17 mouse cellular contexts compared by ENCODE assay signal in genomic region chr7:90033086-90033485, GRCm38 (mm10). TPM values are rescaled to one million over a fixed set of nuclear protein-coding genes. Genes with fewer than 3 reads are reported as not detected.
DNase-seq lines count a peak whose midpoint lies in the region; ATAC-seq and TF ChIP-seq lines count a peak whose summit lies in the region.
"Had no signal": no experiment of that assay in that cellular context is flagged by ENCODE, and none has a peak within 500 bp of the region (broad histone marks: within the 10 kb centered on the region; RNA-seq: fewer than 3 reads in every experiment).

No protein-coding gene starts in this region.

- H3K4me1 ChIP-seq in embryonic facial prominence, embryonic 12.5 days = peaks cover 21% of the 10 kb centered on the region
- H3K4me1 ChIP-seq in embryonic facial prominence, embryonic 10.5 days = peaks cover 26% of the 10 kb centered on the region
- peaks cover 25% of the 10 kb centered on the region for H3K4me1 ChIP-seq in heart, embryonic 16.5 days (ENCODE audit: control insufficient read depth, insufficient read depth, low read length)
- peaks cover 30% of the 10 kb centered on the region for H3K4me1 ChIP-seq in lung, embryonic 16.5 days (replicated peaks; ENCODE audit: control insufficient read depth, insufficient read depth, low read length)
- H3K4me1 ChIP-seq in small intestine, adult 2 months (ENCODE audit: control insufficient read depth, insufficient read depth, insufficient read length, low read length) = peaks cover 21% of the 10 kb centered on the region; the same call in 1 of the 2 replicates

- no peaks in the 10 kb centered on the region for H3K36me3 ChIP-seq in embryonic facial prominence, embryonic 12.5 days
- H3K36me3 ChIP-seq in embryonic facial prominence, embryonic 10.5 days (replicated peaks) = no peaks in the 10 kb centered on the region
- H3K36me3 ChIP-seq in heart, embryonic 16.5 days (ENCODE audit: control insufficient read depth, insufficient read depth) = no peaks in the 10 kb centered on the region
- H3K36me3 ChIP-seq in lung, embryonic 16.5 days (ENCODE audit: control insufficient read depth, insufficient read depth, low read length) = no peaks in the 10 kb centered on the region
- H3K36me3 ChIP-seq in small intestine, adult 2 months (ENCODE audit: control insufficient read depth, insufficient read depth, low read length) = no peaks in the 10 kb centered on the region
- H3K36me3 ChIP-seq: forebrain, embryonic 12.5 days; neural tube, embryonic 13.5 days had no signal

- H3K4me3 ChIP-seq in embryonic facial prominence, embryonic 12.5 days = no peak overlapping the region
- no peak overlapping the region for H3K4me3 ChIP-seq in embryonic facial prominence, embryonic 10.5 days
- H3K4me3 ChIP-seq in heart, embryonic 16.5 days (ENCODE audit: low read length) = no peak overlapping the region
- H3K4me3 ChIP-seq in lung, embryonic 16.5 days (ENCODE audit: low read length) = no peak overlapping the region
- no peak overlapping the region for H3K4me3 ChIP-seq in small intestine, adult 2 months (ENCODE audit: low read depth, low read length)
- H3K4me3 ChIP-seq: forebrain, embryonic 12.5 days; neural tube, embryonic 13.5 days had no signal

- H3K27me3 ChIP-seq in embryonic facial prominence, embryonic 12.5 days = no peaks in the 10 kb centered on the region
- H3K27me3 ChIP-seq in embryonic facial prominence, embryonic 10.5 days (replicated peaks; ENCODE audit: low read depth, poor library complexity, severe bottlenecking) = no peaks in the 10 kb centered on the region
- H3K27me3 ChIP-seq in heart, embryonic 16.5 days (ENCODE audit: control insufficient read depth, insufficient read depth, low read length) = no peaks in the 10 kb centered on the region
- H3K27me3 ChIP-seq in lung, embryonic 16.5 days (ENCODE audit: control insufficient read depth, insufficient read depth, low read depth, low read length) = no peaks in the 10 kb centered on the region
- no peaks in the 10 kb centered on the region for H3K27me3 ChIP-seq in small intestine, adult 2 months (ENCODE audit: control insufficient read depth, insufficient read depth, low read length)
- H3K27me3 ChIP-seq: forebrain, embryonic 12.5 days; neural tube, embryonic 13.5 days had no signal

- ATAC-seq in embryonic facial prominence, embryonic 12.5 days (ENCODE audit: insufficient number of reproducible peaks, insufficient read depth, low FRiP score, low TSS enrichment) = no peak
- ATAC-seq in heart, embryonic 16.5 days (replicated peaks; ENCODE audit: extremely low read depth, insufficient read depth, low FRiP score) = no peak
- no peak for ATAC-seq in lung, embryonic 16.5 days (ENCODE audit: low read depth)
- ATAC-seq: intestine, embryonic 16.5 days had no signal

- TF ChIP-seq POLR2A in small intestine, adult 2 months (IDR thresholded peaks at IDR 0.05; ENCODE audit: low read depth, low read length) = no peak

- peak overlapping the region; percentile 54; the same call in 1 of the 2 replicates for H3K27ac ChIP-seq in embryonic facial prominence, embryonic 12.5 days
- H3K27ac ChIP-seq in embryonic facial prominence, embryonic 10.5 days (replicated peaks) = no peak overlapping the region
- H3K27ac ChIP-seq in heart, embryonic 16.5 days (ENCODE audit: low read length) = peak overlapping the region; percentile 58
- H3K27ac ChIP-seq in lung, embryonic 16.5 days (ENCODE audit: low read length) = peak overlapping the region; percentile 76
- 0 out of 2 replicates have a peak overlapping the region, but pooled peaks have one; percentile 1 for H3K27ac ChIP-seq in small intestine, adult 2 months (ENCODE audit: insufficient read depth, low read depth, low read length)
- H3K27ac ChIP-seq: forebrain, embryonic 12.5 days; hindbrain, embryonic 14.5 days; kidney, postnatal 0 days; neural tube, embryonic 13.5 days had no signal

- H3K9ac ChIP-seq in embryonic facial prominence, embryonic 12.5 days = no peak overlapping the region
- H3K9ac ChIP-seq in heart, embryonic 16.5 days (ENCODE audit: low read length) = no peak overlapping the region
- H3K9ac ChIP-seq in lung, embryonic 16.5 days (ENCODE audit: low read length) = no peak overlapping the region
- H3K9ac ChIP-seq: forebrain, embryonic 12.5 days; hindbrain, embryonic 14.5 days; neural tube, embryonic 13.5 days had no signal

- H3K4me2 ChIP-seq in embryonic facial prominence, embryonic 12.5 days (replicated peaks) = no peak overlapping the region
- no peak overlapping the region for H3K4me2 ChIP-seq in heart, embryonic 16.5 days (ENCODE audit: low read depth, low read length)
- no peak overlapping the region for H3K4me2 ChIP-seq in lung, embryonic 16.5 days (ENCODE audit: low read depth, low read length)
- H3K4me2 ChIP-seq: forebrain, embryonic 12.5 days; hindbrain, embryonic 14.5 days; neural tube, embryonic 13.5 days had no signal

- no peak for TF ChIP-seq CTCF in small intestine, adult 2 months (IDR thresholded peaks at IDR 0.05; ENCODE audit: extremely low read depth, insufficient read length, insufficient replicate concordance, low read depth, low read length)

- 93% methylated on average over 2 of the region's 2 CpGs for WGBS in embryonic facial prominence, embryonic 12.5 days
- 93% methylated on average over 2 of the region's 2 CpGs for WGBS in embryonic facial prominence, embryonic 10.5 days
- WGBS in heart, embryonic 16.5 days = 95% methylated on average over 2 of the region's 2 CpGs
- 90% methylated on average over 2 of the region's 2 CpGs for WGBS in lung, embryonic 16.5 days
- 87% methylated on average over 2 of the region's 2 CpGs for WGBS in small intestine, adult 2 months

- no peaks in the 10 kb centered on the region for H3K9me3 ChIP-seq in embryonic facial prominence, embryonic 12.5 days
- no peaks in the 10 kb centered on the region for H3K9me3 ChIP-seq in embryonic facial prominence, embryonic 10.5 days
- H3K9me3 ChIP-seq in heart, embryonic 16.5 days (replicated peaks; ENCODE audit: control insufficient read depth, low read length) = no peaks in the 10 kb centered on the region
- H3K9me3 ChIP-seq in lung, embryonic 16.5 days (ENCODE audit: control insufficient read depth, low read length) = no peaks in the 10 kb centered on the region
- H3K9me3 ChIP-seq: forebrain, embryonic 12.5 days; neural tube, embryonic 13.5 days had no signal

- no peak for DNase-seq in embryonic facial prominence, embryonic 10.5 days (ENCODE audit: low spot score)
- DNase-seq in heart, adult 18-20 months = no peak
- no peak for DNase-seq in lung, adult 18-20 months
- DNase-seq in cerebellum, postnatal 10 days = no peak
- DNase-seq: adrenal gland, postnatal 25 days; cerebellum, postnatal 14 days; lung, adult 2 months; right cerebral cortex, postnatal 4 days had no signal

RNA-seq across cellular contexts. Expression of gene Eed, which starts 52.3 kb away (rescaled TPM):
- polyA plus RNA-seq in embryonic facial prominence, embryonic 12.5 days (2016; fragmentation: Nextera tagmentation; extraction: Ambion mirVana) = 91.2 and 95.5 TPM in 2 replicates
- 89.6 and 89.7 TPM in 2 replicates for polyA plus RNA-seq in embryonic facial prominence, embryonic 10.5 days (2016; fragmentation: Nextera tagmentation; extraction: Ambion mirVana)
- 45.4 and 47.9 TPM in 2 replicates for polyA plus RNA-seq in heart, embryonic 16.5 days (2015; fragmentation: Nextera tagmentation; extraction: Ambion mirVana)
- total RNA-seq in heart, adult 18-20 months (2021) = 10 to 100 TPM; 26.1 to 32.8 TPM
- 65.7 and 67.2 TPM in 2 replicates for polyA plus RNA-seq in lung, embryonic 16.5 days (2015; fragmentation: Nextera tagmentation; extraction: Ambion mirVana)
- polyA plus RNA-seq in small intestine, adult 2 months (2012; rRNA removed) = 3.1 and 17.0 TPM in 2 replicates
